Mouse (Mus musculus) heart, adult 2 months (tissue): Measurements from ENCODE around the gene Shank1.

Experiments
- CTCF ChIP-seq: fragments of 200-600 bp; IDR thresholded peaks from 2 replicates; pipeline ENCODE4 v1.8.1; 2022; ENCODE audit warnings: antibody characterized with exemption, mild to moderate bottlenecking, moderate library complexity
- POLR2A ChIP-seq: fragments of 200-500 bp; IDR thresholded peaks from 2 replicates; pipeline ENCODE4 v1.6.1; 2011; ENCODE audit warnings: mild to moderate bottlenecking, low read depth, low read length, control low read depth; ENCODE audit not compliant: insufficient read depth

GRCm38 (mm10) chr7:44268117-44268516 is 41.9 kb upstream of the Shank1 start:
- TF ChIP-seq CTCF (no peak), POLR2A (no peak)
